Mouse (Mus musculus): Measurements from ENCODE around the gene Sema6b. TPM values are rescaled to one million over a fixed set of nuclear protein-coding genes. Genes with fewer than 3 reads are reported as not detected.

The Sema6b gene
- polyA plus RNA-seq (2012; rRNA removed) (10.5 and 13.4 TPM in 2 replicates), polyA plus RNA-seq (2014; fragmentation: Nextera tagmentation; extraction: Ambion mirVana) (3.1 and 3.8 TPM in 2 replicates)

GRCm38 (mm10) chr17:56139858-56140595 is at the start of gene Sema6b:
Sema6b (minus strand) TSS chr17:56140343.
- Histone ChIP-seq H3K27ac (replicated peaks; ENCODE audit: low read depth, low read length) (no peak within 1 kb of the TSS), H3K27me3 (ENCODE audit: control insufficient read depth, insufficient read depth, low read length) (peaks cover 52% of the 10 kb centered on the region), H3K4me1 (ENCODE audit: control insufficient read depth, insufficient read depth, low read length) (peaks cover 13% of the 10 kb centered on the region; the same call in 1 of the 2 replicates), H3K36me3 (ENCODE audit: control insufficient read depth, insufficient read depth, low read length) (no peaks in the 10 kb centered on the region), H3K4me2 (replicated peaks; ENCODE audit: low read depth, low read length, severe bottlenecking) (peak within 1 kb of the TSS; percentile 98), H3K9ac (ENCODE audit: low read depth, low read length, severe bottlenecking) (peak within 1 kb of the TSS; percentile 66), H3K4me3 (replicated peaks; ENCODE audit: low read length) (peak within 1 kb of the TSS; percentile 72), H3K9me3 (ENCODE audit: control insufficient read depth, low read length) (no peaks in the 10 kb centered on the region)
- ATAC-seq (ENCODE audit: low FRiP score, low read depth): peak; percentile 39
- WGBS: 2% methylated on average over 58 of the region's 79 CpGs
- no peak for DNase-seq (ENCODE audit: low spot score)
- no peak for TF ChIP-seq POLR2A (IDR thresholded peaks at IDR 0.05; ENCODE audit: borderline replicate concordance, extremely low read depth, insufficient read depth, insufficient read length)

GRCm38 (mm10) chr17:56185281-56186141 is 45.4 kb upstream of the Sema6b start:
- Histone ChIP-seq H3K27me3 (ENCODE audit: control insufficient read depth, insufficient read depth, low read length) (no peaks in the 10 kb centered on the region), H3K4me3 (replicated peaks; ENCODE audit: low read length) (no peak overlapping the region), H3K9ac (ENCODE audit: low read depth, low read length, severe bottlenecking) (0 out of 2 replicates have a peak overlapping the region, but pooled peaks have one; percentile 16), H3K36me3 (ENCODE audit: control insufficient read depth, insufficient read depth, low read length) (peaks cover 50% of the 10 kb centered on the region), H3K4me1 (ENCODE audit: control insufficient read depth, insufficient read depth, low read length) (no peaks in the 10 kb centered on the region; the same call in 1 of the 2 replicates), H3K4me2 (replicated peaks; ENCODE audit: low read depth, low read length, severe bottlenecking) (no peak overlapping the region), H3K9me3 (ENCODE audit: control insufficient read depth, low read length) (no peaks in the 10 kb centered on the region), H3K27ac (replicated peaks; ENCODE audit: low read depth, low read length) (peak overlapping the region; percentile 71)
- 47% methylated on average over 11 of the region's 11 CpGs for WGBS
- no peak for TF ChIP-seq POLR2A (IDR thresholded peaks at IDR 0.05; ENCODE audit: borderline replicate concordance, extremely low read depth, insufficient read depth, insufficient read length)
- ATAC-seq (ENCODE audit: low FRiP score, low read depth) (peak; percentile 51), DNase-seq (ENCODE audit: low spot score) (peak; percentile 64)

GRCm38 (mm10) chr17:56183658-56184103 is 43.5 kb upstream of the Sema6b start, which contains the start of gene Mydgf:
Mydgf (minus strand) TSS chr17:56183920.
- WGBS: under 1% methylated on average over 47 of the region's 47 CpGs
- 0 out of 2 replicates have a peak, but pooled peaks have one; percentile 7 for TF ChIP-seq POLR2A (IDR thresholded peaks at IDR 0.05; ENCODE audit: borderline replicate concordance, extremely low read depth, insufficient read depth, insufficient read length)
- Histone ChIP-seq H3K27me3 (ENCODE audit: control insufficient read depth, insufficient read depth, low read length) (no peaks in the 10 kb centered on the region), H3K36me3 (ENCODE audit: control insufficient read depth, insufficient read depth, low read length) (peaks cover 50% of the 10 kb centered on the region), H3K4me3 (replicated peaks; ENCODE audit: low read length) (peak within 1 kb of the TSS; percentile 83), H3K9ac (ENCODE audit: low read depth, low read length, severe bottlenecking) (peak within 1 kb of the TSS; percentile 67), H3K27ac (replicated peaks; ENCODE audit: low read depth, low read length) (peak within 1 kb of the TSS; percentile 44; the same call in 1 of the 2 replicates), H3K9me3 (ENCODE audit: control insufficient read depth, low read length) (no peaks in the 10 kb centered on the region), H3K4me1 (ENCODE audit: control insufficient read depth, insufficient read depth, low read length) (no peaks in the 10 kb centered on the region; the same call in 1 of the 2 replicates), H3K4me2 (replicated peaks; ENCODE audit: low read depth, low read length, severe bottlenecking) (peak within 1 kb of the TSS; percentile 87)
- peak; percentile 93 for ATAC-seq (ENCODE audit: low FRiP score, low read depth)
- peak; percentile 98 for DNase-seq (ENCODE audit: low spot score)

- H3K36me3 ChIP-seq (ENCODE audit: control insufficient read depth, insufficient read depth, low read length): peaks cover 48% of the 10 kb centered on the region
- no peak for TF ChIP-seq POLR2A (IDR thresholded peaks at IDR 0.05; ENCODE audit: borderline replicate concordance, extremely low read depth, insufficient read depth, insufficient read length)
- H3K4me2 ChIP-seq (replicated peaks; ENCODE audit: low read depth, low read length, severe bottlenecking): peak overlapping the region; percentile 87
- H3K27me3 ChIP-seq (ENCODE audit: control insufficient read depth, insufficient read depth, low read length): no peaks in the 10 kb centered on the region
- DNase-seq (ENCODE audit: low spot score) (no peak), ATAC-seq (ENCODE audit: low FRiP score, low read depth) (peak; percentile 8; the same call in 1 of the 2 replicates)
- no peaks in the 10 kb centered on the region; the same call in 1 of the 2 replicates for H3K4me1 ChIP-seq (ENCODE audit: control insufficient read depth, insufficient read depth, low read length)
- peak overlapping the region; percentile 44; the same call in 1 of the 2 replicates for H3K27ac ChIP-seq (replicated peaks; ENCODE audit: low read depth, low read length)
- H3K9me3 ChIP-seq (ENCODE audit: control insufficient read depth, low read length): no peaks in the 10 kb centered on the region
- H3K4me3 ChIP-seq (replicated peaks; ENCODE audit: low read length): peak overlapping the region; percentile 83
- 3% methylated on average over 14 of the region's 14 CpGs for WGBS
- peak overlapping the region; percentile 67 for H3K9ac ChIP-seq (ENCODE audit: low read depth, low read length, severe bottlenecking)
Observed at GRCm38 (mm10) chr17:56182975-56183657, 43.0 kb upstream of the Sema6b start.
